Mouse (Mus musculus): ENCODE data around the gene Sppl2b. TPM values are rescaled to one million over a fixed set of nuclear protein-coding genes. Genes with fewer than 3 reads are reported as not detected.

Gene Sppl2b
- total and polyA plus RNA-seq, 2 experiments: 6.5 to 40.1 TPM

- peaks cover 15% of the 10 kb centered on the region for H3K27me3 ChIP-seq (ENCODE audit: control insufficient read depth, insufficient read depth, low read length)
- no peak for DNase-seq (ENCODE audit: extremely low read depth, low read depth, low spot score)
- H3K4me1 ChIP-seq (ENCODE audit: control insufficient read depth, insufficient read depth, low read length): no peaks in the 10 kb centered on the region
- no peak overlapping the region for H3K4me3 ChIP-seq (ENCODE audit: insufficient read depth, low read depth, low read length)
- no peak for TF ChIP-seq POLR2A (IDR thresholded peaks at IDR 0.05; ENCODE audit: extremely low read depth, insufficient read depth, low read length)
- TF ChIP-seq CTCF (IDR thresholded peaks at IDR 0.05; ENCODE audit: low read depth, low read length): no peak
- no peak overlapping the region for H3K9ac ChIP-seq (ENCODE audit: low read depth, low read length)
- H3K36me3 ChIP-seq (ENCODE audit: control insufficient read depth, insufficient read depth, low read length): no peaks in the 10 kb centered on the region
- H3K27ac ChIP-seq (replicated peaks; ENCODE audit: insufficient read depth, low read depth, low read length): no peak overlapping the region
- no peaks in the 10 kb centered on the region for H3K79me2 ChIP-seq (ENCODE audit: control insufficient read depth, insufficient read depth, low read length)
- WGBS: 50% methylated on average over 2 of the region's 2 CpGs
Observed at GRCm38 (mm10) chr10:80837827-80838226, 17.2 kb upstream of the Sppl2b start.

DNA sequence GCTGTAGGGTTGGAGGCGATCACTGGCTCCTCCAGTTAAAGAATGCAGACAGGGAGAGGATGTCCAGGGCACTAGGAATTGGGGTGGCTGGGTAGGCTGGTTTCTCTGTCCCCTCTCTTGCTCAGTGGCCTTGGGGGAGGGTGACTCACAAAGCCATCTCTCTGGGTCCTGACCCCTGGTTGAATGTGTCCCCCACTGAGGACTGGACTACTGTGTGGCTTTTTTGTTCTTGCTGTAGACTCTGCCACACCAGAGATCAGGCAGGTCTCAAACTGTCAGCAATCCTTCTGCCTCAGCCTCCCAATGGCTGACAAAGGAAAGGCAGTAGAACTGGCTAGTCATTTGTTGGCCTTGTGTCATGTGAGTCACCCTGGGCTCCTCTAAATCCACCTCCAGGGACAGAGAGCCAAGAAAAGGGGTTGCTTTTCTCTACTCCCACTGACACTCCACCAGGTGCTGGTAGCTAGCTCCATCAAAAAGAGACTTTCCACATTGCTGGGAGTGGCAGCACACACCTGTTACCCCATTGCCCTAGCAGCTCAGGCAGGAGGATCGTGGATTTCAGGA is 16.6 kb upstream of the Sppl2b start:
- DNase-seq (ENCODE audit: extremely low read depth, low read depth, low spot score): no peak
- Histone ChIP-seq H3K9ac (ENCODE audit: low read depth, low read length) (no peak overlapping the region), H3K79me2 (ENCODE audit: control insufficient read depth, insufficient read depth, low read length) (no peaks in the 10 kb centered on the region), H3K4me3 (ENCODE audit: insufficient read depth, low read depth, low read length) (no peak overlapping the region), H3K36me3 (ENCODE audit: control insufficient read depth, insufficient read depth, low read length) (no peaks in the 10 kb centered on the region), H3K27ac (replicated peaks; ENCODE audit: insufficient read depth, low read depth, low read length) (no peak overlapping the region), H3K4me1 (ENCODE audit: control insufficient read depth, insufficient read depth, low read length) (no peaks in the 10 kb centered on the region), H3K27me3 (ENCODE audit: control insufficient read depth, insufficient read depth, low read length) (peaks cover 15% of the 10 kb centered on the region)
- WGBS: 73% methylated on average over 2 of the region's 2 CpGs
- TF ChIP-seq POLR2A (IDR thresholded peaks at IDR 0.05; ENCODE audit: extremely low read depth, insufficient read depth, low read length) (no peak), CTCF (IDR thresholded peaks at IDR 0.05; ENCODE audit: low read depth, low read length) (no peak)

GRCm38 (mm10) chr10:80839848-80840247 is 15.2 kb upstream of the Sppl2b start:
- TF ChIP-seq CTCF (IDR thresholded peaks at IDR 0.05; ENCODE audit: low read depth, low read length) (no peak), POLR2A (IDR thresholded peaks at IDR 0.05; ENCODE audit: extremely low read depth, insufficient read depth, low read length) (no peak)
- 63% methylated on average over 6 of the region's 6 CpGs for WGBS
- Histone ChIP-seq H3K79me2 (ENCODE audit: control insufficient read depth, insufficient read depth, low read length) (no peaks in the 10 kb centered on the region), H3K9ac (ENCODE audit: low read depth, low read length) (no peak overlapping the region), H3K4me1 (ENCODE audit: control insufficient read depth, insufficient read depth, low read length) (no peaks in the 10 kb centered on the region), H3K36me3 (ENCODE audit: control insufficient read depth, insufficient read depth, low read length) (no peaks in the 10 kb centered on the region), H3K27ac (replicated peaks; ENCODE audit: insufficient read depth, low read depth, low read length) (no peak overlapping the region), H3K4me3 (ENCODE audit: insufficient read depth, low read depth, low read length) (no peak overlapping the region), H3K27me3 (ENCODE audit: control insufficient read depth, insufficient read depth, low read length) (peaks cover 11% of the 10 kb centered on the region)
- DNase-seq (ENCODE audit: extremely low read depth, low read depth, low spot score): no peak

- H3K27me3 ChIP-seq (ENCODE audit: control insufficient read depth, insufficient read depth, low read length): peaks cover 3% of the 10 kb centered on the region; the same call in 1 of the 2 replicates
- 100% methylated on average over 2 of the region's 2 CpGs for WGBS
Observed at GRCm38 (mm10) chr10:80841685-80842084, 13.4 kb upstream of the Sppl2b start.

DNA sequence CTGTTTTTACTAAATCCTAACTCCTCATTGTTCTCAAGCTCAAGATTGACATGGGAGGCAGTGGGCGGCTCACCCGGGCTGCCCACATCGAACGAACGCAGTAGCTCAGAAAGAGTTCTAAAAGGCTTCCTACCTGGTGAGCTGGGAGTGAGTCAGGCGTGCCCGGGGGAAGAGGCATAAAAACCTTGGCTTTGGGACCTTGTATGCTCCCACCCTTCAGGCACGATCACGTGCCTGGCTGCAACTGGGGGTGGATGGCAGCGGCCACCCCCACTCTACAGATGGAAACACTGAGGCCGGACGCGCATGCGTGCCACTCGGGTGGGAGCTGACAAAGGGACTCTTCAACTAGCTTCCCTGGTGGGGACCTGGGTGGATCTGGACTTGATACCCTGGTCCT is 12.7 kb upstream of the Sppl2b start:
- 80% methylated on average over 15 of the region's 15 CpGs for WGBS
- H3K36me3 ChIP-seq (ENCODE audit: control insufficient read depth, insufficient read depth, low read length): no peaks in the 10 kb centered on the region
- no peak overlapping the region for H3K4me3 ChIP-seq (ENCODE audit: insufficient read depth, low read depth, low read length)
- no peaks in the 10 kb centered on the region for H3K79me2 ChIP-seq (ENCODE audit: control insufficient read depth, insufficient read depth, low read length)
- H3K27ac ChIP-seq (replicated peaks; ENCODE audit: insufficient read depth, low read depth, low read length): no peak overlapping the region
- peaks cover 3% of the 10 kb centered on the region; the same call in 1 of the 2 replicates for H3K27me3 ChIP-seq (ENCODE audit: control insufficient read depth, insufficient read depth, low read length)
- no peak for TF ChIP-seq CTCF (IDR thresholded peaks at IDR 0.05; ENCODE audit: low read depth, low read length)
- no peak for TF ChIP-seq POLR2A (IDR thresholded peaks at IDR 0.05; ENCODE audit: extremely low read depth, insufficient read depth, low read length)
- H3K9ac ChIP-seq (ENCODE audit: low read depth, low read length): no peak overlapping the region
- no peaks in the 10 kb centered on the region for H3K4me1 ChIP-seq (ENCODE audit: control insufficient read depth, insufficient read depth, low read length)
- DNase-seq (ENCODE audit: extremely low read depth, low read depth, low spot score): no peak

More at GRCm38 (mm10) chr10:80841685-80842084, 13.4 kb upstream of the Sppl2b start:
- Histone ChIP-seq H3K36me3 (ENCODE audit: control insufficient read depth, insufficient read depth, low read length) (no peaks in the 10 kb centered on the region), H3K27ac (replicated peaks; ENCODE audit: insufficient read depth, low read depth, low read length) (no peak overlapping the region), H3K79me2 (ENCODE audit: control insufficient read depth, insufficient read depth, low read length) (no peaks in the 10 kb centered on the region), H3K4me3 (ENCODE audit: insufficient read depth, low read depth, low read length) (no peak overlapping the region), H3K4me1 (ENCODE audit: control insufficient read depth, insufficient read depth, low read length) (no peaks in the 10 kb centered on the region), H3K9ac (ENCODE audit: low read depth, low read length) (no peak overlapping the region)
- no peak for TF ChIP-seq POLR2A (IDR thresholded peaks at IDR 0.05; ENCODE audit: extremely low read depth, insufficient read depth, low read length)
- no peak for TF ChIP-seq CTCF (IDR thresholded peaks at IDR 0.05; ENCODE audit: low read depth, low read length)
- no peak for DNase-seq (ENCODE audit: extremely low read depth, low read depth, low spot score)
